Comparison of ENCODE assay signal across 14 mouse cellular contexts in the genomic region with DNA sequence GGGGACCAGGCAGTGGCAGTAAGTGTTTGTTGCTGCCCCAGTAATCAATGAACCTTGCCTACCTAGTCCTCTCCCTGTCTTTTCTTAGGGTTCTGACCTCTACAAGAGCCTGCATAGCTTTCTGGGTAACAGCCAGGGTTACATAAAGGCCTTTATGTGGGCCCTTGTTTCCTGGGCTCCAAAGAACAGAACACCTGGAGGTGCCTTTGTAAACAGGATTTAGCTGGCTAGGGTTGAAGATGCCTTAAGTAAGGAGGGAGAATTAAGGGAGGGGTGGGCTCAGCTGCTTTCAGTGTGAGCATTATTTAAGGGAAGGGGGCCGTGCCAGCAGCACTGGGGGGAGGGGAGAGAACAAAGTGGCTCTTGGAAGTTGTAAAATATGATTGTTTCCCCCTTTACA.
A peak's percentile ranks its signal among the peaks of the same experiment; 100 is the strongest.
DNase-seq lines count a peak whose midpoint lies in the region; ATAC-seq lines count a peak whose summit lies in the region.
"Had no signal": no experiment of that assay in that cellular context is flagged by ENCODE, and none has a peak within 500 bp of the region (broad histone marks: within the 10 kb centered on the region; RNA-seq: fewer than 3 reads in every experiment).

No protein-coding gene starts in this region.

- H3K9me3 ChIP-seq in hindbrain, embryonic 11.5 days (ENCODE audit: control insufficient read depth, low read length), result no peaks in the 10 kb centered on the region
- H3K9me3 ChIP-seq in hindbrain, embryonic 12.5 days (replicated peaks), result no peaks in the 10 kb centered on the region
- no peaks in the 10 kb centered on the region for H3K9me3 ChIP-seq in midbrain, embryonic 12.5 days
- no peaks in the 10 kb centered on the region for H3K9me3 ChIP-seq in midbrain, embryonic 15.5 days
- H3K9me3 ChIP-seq in embryonic facial prominence, embryonic 11.5 days (replicated peaks; ENCODE audit: control insufficient read depth, low read length), result no peaks in the 10 kb centered on the region
- H3K9me3 ChIP-seq in stomach, embryonic 16.5 days (replicated peaks; ENCODE audit: control insufficient read depth, low read length), result no peaks in the 10 kb centered on the region

- H3K4me3 ChIP-seq in hindbrain, embryonic 11.5 days (ENCODE audit: low read depth, low read length), result no peak overlapping the region
- no peak overlapping the region for H3K4me3 ChIP-seq in hindbrain, embryonic 12.5 days
- no peak overlapping the region for H3K4me3 ChIP-seq in midbrain, embryonic 12.5 days
- H3K4me3 ChIP-seq in midbrain, embryonic 15.5 days, result no peak overlapping the region
- H3K4me3 ChIP-seq in embryonic facial prominence, embryonic 11.5 days (ENCODE audit: low read depth, low read length), result no peak overlapping the region
- H3K4me3 ChIP-seq in stomach, embryonic 16.5 days (replicated peaks; ENCODE audit: low read length), result no peak overlapping the region

- no peak overlapping the region for H3K4me2 ChIP-seq in hindbrain, embryonic 11.5 days (replicated peaks; ENCODE audit: low read depth, low read length)
- no peak overlapping the region for H3K4me2 ChIP-seq in hindbrain, embryonic 12.5 days (replicated peaks)
- H3K4me2 ChIP-seq in midbrain, embryonic 12.5 days (replicated peaks), result peak overlapping the region; percentile 2; the same call in 1 of the 2 replicates
- no peak overlapping the region for H3K4me2 ChIP-seq in midbrain, embryonic 15.5 days
- no peak overlapping the region for H3K4me2 ChIP-seq in embryonic facial prominence, embryonic 11.5 days (ENCODE audit: low read depth, low read length)
- H3K4me2 ChIP-seq in stomach, embryonic 16.5 days (ENCODE audit: low read depth, low read length), result no peak overlapping the region

- H3K27ac ChIP-seq in hindbrain, embryonic 11.5 days (ENCODE audit: low read depth, low read length), result no peak overlapping the region
- H3K27ac ChIP-seq in hindbrain, embryonic 12.5 days, result no peak overlapping the region
- peak overlapping the region; percentile 46; the same call in 1 of the 2 replicates for H3K27ac ChIP-seq in midbrain, embryonic 12.5 days (replicated peaks)
- no peak overlapping the region for H3K27ac ChIP-seq in midbrain, embryonic 15.5 days
- H3K27ac ChIP-seq in embryonic facial prominence, embryonic 11.5 days (replicated peaks; ENCODE audit: low read depth, low read length), result peak overlapping the region; percentile 1; the same call in 1 of the 2 replicates
- 0 out of 2 replicates have a peak overlapping the region, but pooled peaks have one; percentile 8 for H3K27ac ChIP-seq in stomach, embryonic 16.5 days (ENCODE audit: low read length)

- peaks cover 5% of the 10 kb centered on the region; the same call in 1 of the 2 replicates for H3K4me1 ChIP-seq in hindbrain, embryonic 11.5 days (replicated peaks; ENCODE audit: control insufficient read depth, insufficient read depth, low read length)
- H3K4me1 ChIP-seq in hindbrain, embryonic 12.5 days, result peaks cover 19% of the 10 kb centered on the region
- H3K4me1 ChIP-seq in midbrain, embryonic 12.5 days, result peaks cover 36% of the 10 kb centered on the region
- peaks cover 15% of the 10 kb centered on the region for H3K4me1 ChIP-seq in midbrain, embryonic 15.5 days
- no peaks in the 10 kb centered on the region for H3K4me1 ChIP-seq in embryonic facial prominence, embryonic 11.5 days (ENCODE audit: control insufficient read depth, insufficient read depth, low read length)
- peaks cover 12% of the 10 kb centered on the region for H3K4me1 ChIP-seq in stomach, embryonic 16.5 days (ENCODE audit: control insufficient read depth, insufficient read depth, low read length)

- ATAC-seq in hindbrain, embryonic 11.5 days (ENCODE audit: low FRiP score), result no peak
- ATAC-seq in hindbrain, embryonic 12.5 days (ENCODE audit: low FRiP score), result no peak
- no peak for ATAC-seq in midbrain, embryonic 12.5 days (ENCODE audit: low FRiP score, low read depth)
- ATAC-seq in midbrain, embryonic 15.5 days (replicated peaks), result no peak
- ATAC-seq in embryonic facial prominence, embryonic 11.5 days (replicated peaks; ENCODE audit: insufficient number of reproducible peaks, low FRiP score, low TSS enrichment, low read depth), result no peak
- no peak for ATAC-seq in stomach, embryonic 16.5 days (ENCODE audit: insufficient read depth, low FRiP score)

- H3K9ac ChIP-seq in hindbrain, embryonic 11.5 days (ENCODE audit: low read depth, low read length), result 0 out of 2 replicates have a peak overlapping the region, but pooled peaks have one; percentile 7
- H3K9ac ChIP-seq in hindbrain, embryonic 12.5 days, result no peak overlapping the region
- H3K9ac ChIP-seq in midbrain, embryonic 12.5 days (replicated peaks), result no peak overlapping the region
- H3K9ac ChIP-seq in midbrain, embryonic 15.5 days, result no peak overlapping the region
- H3K9ac ChIP-seq in embryonic facial prominence, embryonic 11.5 days (replicated peaks; ENCODE audit: low read length), result no peak overlapping the region
- no peak overlapping the region for H3K9ac ChIP-seq in stomach, embryonic 16.5 days (ENCODE audit: low read length)

- WGBS in hindbrain, embryonic 11.5 days, result 0% methylated on average over 1 of the region's 1 CpGs
- WGBS in hindbrain, embryonic 12.5 days, result 0% methylated on average over 1 of the region's 1 CpGs
- 0% methylated on average over 1 of the region's 1 CpGs for WGBS in midbrain, embryonic 12.5 days
- 4% methylated on average over 1 of the region's 1 CpGs for WGBS in midbrain, embryonic 15.5 days
- 7% methylated on average over 1 of the region's 1 CpGs for WGBS in embryonic facial prominence, embryonic 11.5 days
- WGBS in stomach, embryonic 16.5 days, result 12% methylated on average over 1 of the region's 1 CpGs

- H3K36me3 ChIP-seq in hindbrain, embryonic 11.5 days (ENCODE audit: control insufficient read depth, insufficient read depth, low read length), result no peaks in the 10 kb centered on the region
- no peaks in the 10 kb centered on the region for H3K36me3 ChIP-seq in hindbrain, embryonic 12.5 days
- no peaks in the 10 kb centered on the region for H3K36me3 ChIP-seq in midbrain, embryonic 12.5 days
- H3K36me3 ChIP-seq in midbrain, embryonic 15.5 days (replicated peaks), result no peaks in the 10 kb centered on the region
- H3K36me3 ChIP-seq in embryonic facial prominence, embryonic 11.5 days (replicated peaks; ENCODE audit: control insufficient read depth, insufficient read depth, low read depth, low read length), result no peaks in the 10 kb centered on the region
- H3K36me3 ChIP-seq in stomach, embryonic 16.5 days (ENCODE audit: control insufficient read depth, insufficient read depth, low read length), result no peaks in the 10 kb centered on the region

- no peaks in the 10 kb centered on the region for H3K27me3 ChIP-seq in hindbrain, embryonic 11.5 days (ENCODE audit: control insufficient read depth, insufficient read depth, low read length)
- no peaks in the 10 kb centered on the region for H3K27me3 ChIP-seq in hindbrain, embryonic 12.5 days
- no peaks in the 10 kb centered on the region for H3K27me3 ChIP-seq in midbrain, embryonic 12.5 days
- no peaks in the 10 kb centered on the region for H3K27me3 ChIP-seq in midbrain, embryonic 15.5 days (replicated peaks)
- no peaks in the 10 kb centered on the region for H3K27me3 ChIP-seq in embryonic facial prominence, embryonic 11.5 days (ENCODE audit: control insufficient read depth, insufficient read depth, low read length)
- H3K27me3 ChIP-seq in stomach, embryonic 16.5 days (ENCODE audit: control insufficient read depth, insufficient read depth, low read length), result no peaks in the 10 kb centered on the region

- DNase-seq in hindbrain, embryonic 11.5 days (ENCODE audit: low spot score), result no peak
- no peak for DNase-seq in embryonic facial prominence, embryonic 11.5 days (ENCODE audit: low spot score)
- no peak for DNase-seq in cerebellum, postnatal 4 days (ENCODE audit: low spot score in 2 of 2)
- DNase-seq: cerebellum, adult 11-12 months; embryo, embryonic 11 days; gastrocnemius, postnatal 10 days; heart, postnatal 4 days; liver; lung, postnatal 36 days; right cerebral cortex, adult 18-20 months had no signal

Comparison
In these comparisons a context has a peak if more than half of its experiments do, and no peak if none do; other contexts are left out.
1. H3K27ac ChIP-seq: peak in midbrain, embryonic 12.5 days (single experiment), embryonic facial prominence, embryonic 11.5 days (single experiment) and stomach, embryonic 16.5 days (single experiment); none in hindbrain, embryonic 11.5 days (single experiment), hindbrain, embryonic 12.5 days (single experiment) and midbrain, embryonic 15.5 days (single experiment).